Mouse (Mus musculus) ES-E14 (cell line): ENCODE results near the gene Odf3. TPM values are rescaled to one million over a fixed set of nuclear protein-coding genes. Genes with fewer than 3 reads are reported as not detected.
A peak's percentile ranks its signal among the peaks of the same experiment; 100 is the strongest.

Experiments used
- DNase-seq: peaks from one replicate; pipeline ENCODE4 v3.0.0-alpha.2; 2013; ENCODE audit warnings: low read depth, low spot score
- H3K27ac ChIP-seq: 2 replicates; pipeline ENCODE4 v1.5.1; 2012; ENCODE audit warnings: low read depth, mild to moderate bottlenecking, low read length, moderate library complexity, mixed read lengths; ENCODE audit not compliant: poor library complexity, insufficient read depth, severe bottlenecking
- H3K36me3 ChIP-seq: 2 replicates; pipeline ENCODE4 v1.6.1; 2012; ENCODE audit warnings: mild to moderate bottlenecking, low read length, moderate library complexity, mixed read lengths; ENCODE audit not compliant: control insufficient read depth, poor library complexity, insufficient read depth, severe bottlenecking
- H3K4me1 ChIP-seq, 2 experiments: fragments of 150-350 bp in 1 of 2; sonication (generic) in 1 of 2; 2 replicates each; pipeline ENCODE4 v1.6.1; 2012; ENCODE audit warnings: low read length in 2 of 2, mild to moderate bottlenecking in 1 of 2, mixed read lengths in 1 of 2; ENCODE audit not compliant: control insufficient read depth in 2 of 2, insufficient read depth in 2 of 2, poor library complexity in 1 of 2
- H3K4me3 ChIP-seq, 2 experiments: fragments of 150-350 bp in 1 of 2; sonication (generic) in 1 of 2; 2 replicates each; pipeline ENCODE4 v1.5.1; 2012; ENCODE audit warnings: low read length in 2 of 2, low read depth in 1 of 2, mild to moderate bottlenecking in 1 of 2, mixed read lengths in 1 of 2; ENCODE audit not compliant: insufficient read depth in 1 of 2, poor library complexity in 1 of 2, severe bottlenecking in 1 of 2
- H3K9ac ChIP-seq: 2 replicates; pipeline ENCODE4 v1.6.1; 2012; ENCODE audit warnings: low read depth, mild to moderate bottlenecking, low read length, mixed read lengths; ENCODE audit not compliant: poor library complexity, insufficient read depth, severe bottlenecking
- H3K9me3 ChIP-seq: fragments of 150-350 bp; sonication (generic); 2 replicates; pipeline ENCODE4 v1.6.1; 2012; ENCODE audit warnings: low read depth, mild to moderate bottlenecking, low read length; ENCODE audit not compliant: control insufficient read depth, insufficient read depth
- CHD2 ChIP-seq: IDR thresholded peaks from 2 replicates; pipeline ENCODE4 v1.6.1; 2014; ENCODE audit warnings: mild to moderate bottlenecking, low read depth, low read length, inconsistent platforms
- HCFC1 ChIP-seq: IDR thresholded peaks from 2 replicates; pipeline ENCODE4 v1.6.1; 2012; ENCODE audit warnings: low read length, inconsistent platforms, borderline replicate concordance; ENCODE audit not compliant: insufficient read depth
- MAFK ChIP-seq: IDR thresholded peaks from 2 replicates; pipeline ENCODE4 v1.6.1; 2014; ENCODE audit warnings: mild to moderate bottlenecking, low read depth, low read length, inconsistent platforms; ENCODE audit not compliant: insufficient read depth
- ZC3H11A ChIP-seq: IDR thresholded peaks from 2 replicates; pipeline ENCODE4 v1.6.1; 2012; ENCODE audit warnings: low read depth, mild to moderate bottlenecking, inconsistent platforms, low read length, borderline replicate concordance
- ZNF384 ChIP-seq: IDR thresholded peaks from 2 replicates; pipeline ENCODE4 v1.6.1; 2012; ENCODE audit warnings: low read depth, low read length, inconsistent platforms
- in situ Hi-C, 2 experiments: fragments of 600-800 bp; cut with MboI; formaldehyde crosslinking; loops; one replicate each; pipeline ENCODE4 v1.15.1; 2025; ENCODE audit warnings: low sequenced_read_pairs in 2 of 2, inconsistent platforms in 1 of 2; ENCODE audit not compliant: unreplicated experiment in 2 of 2
- total RNA-seq: library from RNA; depleted of rRNA; stranded (reverse); fragments of 300-350 nt; gene quantifications from 2 replicates; pipeline ENCODE4 v1.2.3, GENCODE M21; 2012; rRNA removed

Odf3 gene
- 0.16 TPM in 1 of 2 replicates, not detected in the other for total RNA-seq

DNA sequence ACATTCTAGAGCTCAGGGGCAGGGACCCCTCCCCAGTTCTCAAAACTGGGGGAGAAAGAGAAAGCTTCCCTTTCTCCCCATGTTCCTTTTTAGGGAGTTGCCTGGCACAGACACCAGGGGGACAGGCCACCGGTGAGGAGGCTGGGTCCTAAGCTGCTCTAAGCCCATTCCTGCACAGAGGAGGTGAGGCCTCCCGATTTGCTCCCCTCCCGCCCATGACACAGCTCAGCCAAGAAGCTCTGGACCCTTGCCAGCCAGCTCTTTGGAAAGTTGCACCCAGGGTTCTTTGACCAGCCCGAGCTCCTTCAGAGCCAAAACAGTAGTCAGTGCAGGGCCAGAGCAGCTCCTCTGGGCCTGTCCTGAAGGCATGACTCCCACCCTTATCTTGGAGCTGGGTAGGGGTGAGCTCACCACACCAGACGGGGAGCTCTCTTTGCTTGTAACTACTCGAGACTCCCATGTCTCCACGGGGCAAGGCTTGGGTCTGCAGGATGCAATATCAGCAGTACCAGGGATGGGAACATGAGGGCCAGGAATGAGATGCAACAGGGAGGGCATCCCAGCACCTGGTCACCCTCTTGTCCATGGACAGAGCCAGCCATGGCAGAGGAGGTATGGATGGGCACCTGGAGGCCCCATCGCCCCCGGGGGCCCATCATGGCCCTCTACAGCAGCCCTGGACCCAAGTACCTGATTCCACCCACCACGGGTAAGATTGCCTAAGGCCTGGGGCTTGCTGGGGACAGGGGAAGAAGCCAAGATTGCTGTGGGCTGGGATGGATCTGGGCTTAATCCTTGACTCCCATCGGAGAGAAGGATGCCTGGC, at the start of gene Odf3:
Gene Odf3, plus strand, starts transcription at position 51 of the 826 bp plus-strand sequence.
- no peak within 1 kb of the TSS for H3K27ac ChIP-seq
- TF ChIP-seq ZNF384 (no peak), ZC3H11A (no peak), HCFC1 (no peak), CHD2 (no peak), MAFK (no peak)
- in situ Hi-C loops: loop anchor here (10.0 to 25.0 kb wide), 3 partner anchors 47 to 327 kb away; partner anchors contain the start of genes B4galnt4 (in 1 of the 2) and Rnh1 (in 1 of the 2)
- no peak for DNase-seq
- peaks cover 5% of the 10 kb centered on the region; the same call in 1 of the 2 replicates for H3K36me3 ChIP-seq
- H3K4me3 ChIP-seq: no peak within 1 kb of the TSS
- H3K4me1 ChIP-seq: peaks cover 0 to 18% of the 10 kb centered on the region in 2 experiments; a peak in 2 of 4 replicates
- no peak within 1 kb of the TSS for H3K9ac ChIP-seq
- no peaks in the 10 kb centered on the region for H3K9me3 ChIP-seq

DNA sequence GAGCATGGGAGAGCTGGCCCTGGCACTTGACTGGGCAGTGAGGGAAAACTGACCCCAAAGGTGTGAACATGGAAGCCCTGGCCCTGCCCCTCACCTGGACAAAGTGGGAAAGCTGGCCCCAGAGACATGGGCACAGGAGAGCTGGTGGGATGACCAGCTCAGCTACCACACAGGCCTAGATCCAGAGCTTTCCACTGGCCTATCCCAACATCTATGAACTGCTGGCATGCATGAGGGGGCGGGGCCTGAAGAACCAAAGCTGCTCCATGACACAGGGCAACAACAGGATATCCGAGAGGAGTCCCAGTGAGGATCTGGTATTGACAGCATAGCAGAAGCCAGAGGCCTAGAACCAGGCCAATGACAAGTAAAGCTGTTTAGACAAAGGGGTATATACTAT, 49.4 kb upstream of the Odf3 start:
- Histone ChIP-seq H3K9me3 (no peaks in the 10 kb centered on the region), H3K4me3 (no peak overlapping the region), H3K4me1 (no peaks in the 10 kb centered on the region), H3K36me3 (no peaks in the 10 kb centered on the region), H3K9ac (no peak overlapping the region), H3K27ac (no peak overlapping the region)
- DNase-seq: no peak
- TF ChIP-seq HCFC1 (no peak), ZNF384 (no peak), ZC3H11A (no peak), CHD2 (no peak), MAFK (no peak)
- in situ Hi-C loops: no loop called here

DNA sequence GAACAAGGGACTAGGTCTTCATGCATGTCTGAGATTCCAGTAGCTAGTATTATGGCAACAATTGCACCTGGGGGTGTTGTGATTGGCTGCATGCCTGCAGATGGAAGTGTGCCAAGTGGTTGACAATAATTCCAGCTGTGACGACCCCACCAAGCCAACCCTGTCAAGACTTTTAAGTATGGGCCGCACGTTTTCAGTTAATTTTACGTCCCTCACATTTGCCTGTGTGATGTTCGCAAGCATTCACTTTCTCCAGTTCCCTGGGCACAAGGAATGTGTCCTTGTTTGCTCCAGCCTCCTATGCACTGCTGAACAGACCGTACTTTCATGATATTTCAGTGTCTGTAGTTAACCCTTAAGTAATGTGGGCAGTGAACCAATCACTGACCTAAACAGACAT, 45.0 kb upstream of the Odf3 start:
- in situ Hi-C loops: no loop called here
- TF ChIP-seq ZC3H11A (no peak), ZNF384 (no peak), MAFK (no peak), HCFC1 (no peak), CHD2 (no peak)

DNA sequence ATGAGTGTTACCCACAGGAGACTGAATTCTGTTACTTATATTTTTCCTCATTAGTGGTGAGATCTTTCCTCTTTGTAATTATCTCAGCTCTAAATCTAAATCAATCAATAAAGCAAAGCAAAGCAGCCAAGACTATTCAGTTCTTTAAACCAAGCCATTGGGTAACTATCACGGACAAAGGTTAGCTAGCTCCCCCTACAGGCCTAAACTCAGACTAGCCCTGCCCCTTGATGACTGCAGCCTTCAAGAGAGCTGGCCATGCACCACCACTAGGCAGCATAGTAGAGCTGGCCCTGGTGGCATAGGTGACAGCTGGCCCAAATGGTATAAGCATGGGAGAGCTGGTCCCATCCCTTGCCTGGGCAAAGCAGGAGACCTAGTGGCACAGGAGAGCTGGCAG, 41.9 kb upstream of the Odf3 start:
- 0 out of 4 replicates have a peak, but pooled peaks cover 0 to 2% of the 10 kb centered on the region in 2 experiments for H3K4me1 ChIP-seq
- H3K4me3 ChIP-seq: no peak overlapping the region
- TF ChIP-seq ZC3H11A (peak; percentile 18; the same call in 1 of the 2 replicates), MAFK (no peak)
- H3K9ac ChIP-seq: no peak overlapping the region
- in situ Hi-C loops: no loop called here
- H3K27ac ChIP-seq: no peak overlapping the region
- no peaks in the 10 kb centered on the region for H3K9me3 ChIP-seq
- 0 out of 2 replicates have a peak, but pooled peaks cover 2% of the 10 kb centered on the region for H3K36me3 ChIP-seq
- peak; percentile 51 for DNase-seq

More for the DNA sequence above, 45.0 kb upstream of the Odf3 start:
- Histone ChIP-seq H3K4me1 (0 out of 4 replicates have a peak, but pooled peaks cover 0 to 2% of the 10 kb centered on the region in 2 experiments), H3K36me3 (no peaks in the 10 kb centered on the region), H3K9ac (no peak overlapping the region), H3K9me3 (no peaks in the 10 kb centered on the region), H3K4me3 (no peak overlapping the region), H3K27ac (no peak overlapping the region)
- DNase-seq: no peak
